ENCODE assay signal across 9 mouse cellular contexts in the genomic region with DNA sequence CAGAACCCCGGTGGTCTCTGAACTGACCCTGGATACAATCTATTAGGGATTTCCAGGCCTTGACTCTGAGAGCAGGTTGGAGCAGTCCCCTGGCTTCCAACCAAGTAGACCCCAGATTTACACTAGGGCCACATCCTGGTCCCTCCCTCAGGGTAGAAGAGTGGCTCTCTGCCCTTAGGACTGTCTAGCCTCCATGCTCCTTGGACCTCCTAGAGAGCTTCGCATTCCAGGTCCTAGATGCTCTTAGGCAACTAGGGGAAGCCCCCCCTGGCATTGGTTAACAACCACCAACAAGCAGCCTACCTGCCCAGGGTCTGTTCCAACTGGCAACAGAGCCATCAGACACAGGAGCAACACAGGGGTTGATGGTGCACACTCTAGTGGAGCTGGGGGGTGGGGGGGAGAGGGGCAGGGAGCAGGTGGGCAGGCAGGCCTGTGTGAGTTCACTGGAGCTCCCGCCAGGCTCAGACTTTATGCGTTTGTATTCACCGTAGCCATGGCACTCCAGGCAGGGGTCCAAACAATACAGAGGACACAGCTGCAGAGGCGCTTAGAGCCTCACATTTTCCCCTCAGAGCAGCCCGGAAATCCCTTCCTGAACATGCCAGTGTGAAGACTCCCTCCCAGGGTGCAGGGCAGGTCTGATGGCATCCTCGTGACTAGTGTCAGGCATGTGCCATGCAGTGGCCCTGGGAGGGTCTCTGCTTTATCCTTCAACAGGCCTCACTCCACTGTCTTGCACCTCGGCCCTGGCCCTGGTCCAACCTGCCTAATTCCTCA. TPM values are rescaled to one million over a fixed set of nuclear protein-coding genes. Genes with fewer than 3 reads are reported as not detected.
DNase-seq lines count a peak whose midpoint lies in the region; ATAC-seq and TF ChIP-seq lines count a peak whose summit lies in the region.
"Had no signal": no experiment of that assay in that cellular context is flagged by ENCODE, and none has a peak within 500 bp of the region (broad histone marks: within the 10 kb centered on the region; RNA-seq: fewer than 3 reads in every experiment).

No protein-coding gene starts in this region.

- H3K9ac ChIP-seq in embryonic facial prominence, embryonic 11.5 days (replicated peaks; ENCODE audit: low read length): no peak overlapping the region
- no peak overlapping the region for H3K9ac ChIP-seq in kidney, embryonic 16.5 days (replicated peaks; ENCODE audit: low read length)
- no peak overlapping the region for H3K9ac ChIP-seq in midbrain, postnatal 0 days (replicated peaks; ENCODE audit: low read length, poor library complexity, severe bottlenecking)
- H3K9ac ChIP-seq in liver, embryonic 11.5 days (ENCODE audit: low read depth, low read length): no peak overlapping the region
- H3K9ac ChIP-seq: liver, embryonic 15.5 days had no signal

- no peaks in the 10 kb centered on the region; the same call in 1 of the 2 replicates for H3K36me3 ChIP-seq in embryonic facial prominence, embryonic 11.5 days (replicated peaks; ENCODE audit: control insufficient read depth, insufficient read depth, low read depth, low read length)
- H3K36me3 ChIP-seq in heart, embryonic 10.5 days: peaks cover 4% of the 10 kb centered on the region; the same call in 1 of the 2 replicates
- H3K36me3 ChIP-seq in kidney, embryonic 16.5 days (ENCODE audit: insufficient read depth, low read length): no peaks in the 10 kb centered on the region
- H3K36me3 ChIP-seq in midbrain, postnatal 0 days (ENCODE audit: insufficient read depth, low read length): no peaks in the 10 kb centered on the region
- H3K36me3 ChIP-seq in liver, embryonic 11.5 days (ENCODE audit: control insufficient read depth, insufficient read depth, low read length): no peaks in the 10 kb centered on the region
- H3K36me3 ChIP-seq: liver, embryonic 15.5 days had no signal

- H3K4me1 ChIP-seq in embryonic facial prominence, embryonic 11.5 days (ENCODE audit: control insufficient read depth, insufficient read depth, low read length): no peaks in the 10 kb centered on the region
- peaks cover 24% of the 10 kb centered on the region for H3K4me1 ChIP-seq in heart, embryonic 10.5 days
- peaks cover 35% of the 10 kb centered on the region for H3K4me1 ChIP-seq in kidney, embryonic 16.5 days (ENCODE audit: insufficient read depth, low read length)
- 0 out of 2 replicates have a peak, but pooled peaks cover 4% of the 10 kb centered on the region for H3K4me1 ChIP-seq in midbrain, postnatal 0 days (ENCODE audit: insufficient read depth, low read length)
- no peaks in the 10 kb centered on the region for H3K4me1 ChIP-seq in liver, embryonic 11.5 days (replicated peaks; ENCODE audit: control insufficient read depth, insufficient read depth, low read length)

- no peak overlapping the region for H3K4me3 ChIP-seq in embryonic facial prominence, embryonic 11.5 days (ENCODE audit: low read depth, low read length)
- no peak overlapping the region for H3K4me3 ChIP-seq in heart, embryonic 10.5 days
- no peak overlapping the region for H3K4me3 ChIP-seq in kidney, embryonic 16.5 days (ENCODE audit: low read length)
- H3K4me3 ChIP-seq in midbrain, postnatal 0 days (ENCODE audit: low read depth, low read length): no peak overlapping the region
- no peak overlapping the region for H3K4me3 ChIP-seq in liver, embryonic 11.5 days (ENCODE audit: low read depth, low read length)
- H3K4me3 ChIP-seq: liver, embryonic 15.5 days had no signal

- WGBS in embryonic facial prominence, embryonic 11.5 days: 61% methylated on average over 9 of the region's 9 CpGs
- WGBS in heart, embryonic 10.5 days: 67% methylated on average over 9 of the region's 9 CpGs
- WGBS in kidney, embryonic 16.5 days: 48% methylated on average over 9 of the region's 9 CpGs
- 36% methylated on average over 9 of the region's 9 CpGs for WGBS in midbrain, postnatal 0 days
- 70% methylated on average over 9 of the region's 9 CpGs for WGBS in liver, embryonic 11.5 days

- H3K9me3 ChIP-seq in embryonic facial prominence, embryonic 11.5 days (replicated peaks; ENCODE audit: control insufficient read depth, low read length): no peaks in the 10 kb centered on the region
- no peaks in the 10 kb centered on the region for H3K9me3 ChIP-seq in heart, embryonic 10.5 days
- H3K9me3 ChIP-seq in kidney, embryonic 16.5 days (ENCODE audit: low read length): no peaks in the 10 kb centered on the region
- no peaks in the 10 kb centered on the region for H3K9me3 ChIP-seq in midbrain, postnatal 0 days (ENCODE audit: low read length)
- H3K9me3 ChIP-seq in liver, embryonic 11.5 days (ENCODE audit: control insufficient read depth, low read length): no peaks in the 10 kb centered on the region
- H3K9me3 ChIP-seq: liver, embryonic 15.5 days had no signal

- DNase-seq in frontal cortex, postnatal 10 days (ENCODE audit: low spot score in 2 of 2): peak; percentile 33 to 46
- DNase-seq in frontal cortex, postnatal 14 days (ENCODE audit: low spot score in 2 of 2): no peak
- no peak for DNase-seq in embryonic facial prominence, embryonic 11.5 days (ENCODE audit: low spot score)
- DNase-seq in heart, embryonic 10.5 days (ENCODE audit: low spot score): no peak
- peak; percentile 85 for DNase-seq in midbrain, postnatal 0 days (ENCODE audit: low spot score)
- no peak for DNase-seq in liver, embryonic 11.5 days (ENCODE audit: low spot score)
- DNase-seq in thymus, postnatal 10 days (ENCODE audit: low spot score in 2 of 2): no peak

- H3K27ac ChIP-seq in embryonic facial prominence, embryonic 11.5 days (replicated peaks; ENCODE audit: low read depth, low read length): no peak overlapping the region
- H3K27ac ChIP-seq in heart, embryonic 10.5 days: 0 out of 2 replicates have a peak overlapping the region, but pooled peaks have one; percentile 60
- no peak overlapping the region for H3K27ac ChIP-seq in kidney, embryonic 16.5 days (ENCODE audit: low read length)
- no peak overlapping the region for H3K27ac ChIP-seq in midbrain, postnatal 0 days (ENCODE audit: low read depth, low read length)
- H3K27ac ChIP-seq in liver, embryonic 11.5 days (ENCODE audit: low read depth, low read length): no peak overlapping the region
- H3K27ac ChIP-seq: liver, embryonic 15.5 days had no signal

- H3K27me3 ChIP-seq in embryonic facial prominence, embryonic 11.5 days (ENCODE audit: control insufficient read depth, insufficient read depth, low read length): no peaks in the 10 kb centered on the region
- no peaks in the 10 kb centered on the region for H3K27me3 ChIP-seq in heart, embryonic 10.5 days (ENCODE audit: insufficient read depth, poor library complexity, severe bottlenecking)
- no peaks in the 10 kb centered on the region for H3K27me3 ChIP-seq in kidney, embryonic 16.5 days (ENCODE audit: insufficient read depth, low read length)
- H3K27me3 ChIP-seq in midbrain, postnatal 0 days (ENCODE audit: insufficient read depth, low read length): no peaks in the 10 kb centered on the region
- no peaks in the 10 kb centered on the region for H3K27me3 ChIP-seq in liver, embryonic 11.5 days (replicated peaks; ENCODE audit: control insufficient read depth, insufficient read depth, low read length)
- H3K27me3 ChIP-seq: liver, embryonic 15.5 days had no signal

- no peak overlapping the region for H3K4me2 ChIP-seq in embryonic facial prominence, embryonic 11.5 days (ENCODE audit: low read depth, low read length)
- H3K4me2 ChIP-seq in kidney, embryonic 16.5 days (replicated peaks; ENCODE audit: low read depth, low read length): no peak overlapping the region
- no peak overlapping the region for H3K4me2 ChIP-seq in midbrain, postnatal 0 days (ENCODE audit: low read depth, low read length, poor library complexity, severe bottlenecking)
- no peak overlapping the region for H3K4me2 ChIP-seq in liver, embryonic 11.5 days
- H3K4me2 ChIP-seq: liver, embryonic 15.5 days had no signal

- TF ChIP-seq CTCF in midbrain, postnatal 0 days (IDR thresholded peaks at IDR 0.05): no peak

- peak; percentile 54 for ATAC-seq in embryonic facial prominence, embryonic 11.5 days (replicated peaks; ENCODE audit: insufficient number of reproducible peaks, low FRiP score, low TSS enrichment, low read depth)
- ATAC-seq in kidney, embryonic 16.5 days (ENCODE audit: low FRiP score, low TSS enrichment): peak; percentile 46
- peak; percentile 76 for ATAC-seq in midbrain, postnatal 0 days (ENCODE audit: low FRiP score)
- ATAC-seq in liver, embryonic 11.5 days (replicated peaks; ENCODE audit: low FRiP score): no peak; the same call in 1 of the 2 replicates

RNA-seq across cellular contexts. Expression of gene Spsb4, which starts 46.8 kb away (rescaled TPM):
- polyA plus RNA-seq in embryonic facial prominence, embryonic 11.5 days (2014; fragmentation: Nextera tagmentation; extraction: Ambion mirVana): 39.7 TPM in 2 replicates
- 53.5 and 66.5 TPM in 2 replicates for polyA plus RNA-seq in heart, embryonic 10.5 days (2016; fragmentation: Nextera tagmentation; extraction: Ambion mirVana)
- 64.3 and 66.6 TPM in 2 replicates for polyA plus RNA-seq in kidney, embryonic 16.5 days (2015; fragmentation: Nextera tagmentation; extraction: Ambion mirVana)
- total RNA-seq in midbrain, postnatal 0 days (2014; rRNA removed): 37.7 and 38.9 TPM in 2 replicates
- 21.2 and 24.1 TPM in 2 replicates for polyA plus RNA-seq in midbrain, postnatal 0 days (2015; fragmentation: Nextera tagmentation; extraction: Ambion mirVana)
- 6.8 and 8.1 TPM in 2 replicates for polyA plus RNA-seq in liver, embryonic 11.5 days (2014; fragmentation: Nextera tagmentation; extraction: Ambion mirVana)

Comparison
In these comparisons a context has a peak if more than half of its experiments do, and no peak if none do; other contexts are left out.
1. DNase-seq: peak in frontal cortex, postnatal 10 days (2 of 2) and midbrain, postnatal 0 days (single experiment); none in frontal cortex, postnatal 14 days (0 of 2), embryonic facial prominence, embryonic 11.5 days (single experiment), heart, embryonic 10.5 days (single experiment), liver, embryonic 11.5 days (single experiment) and thymus, postnatal 10 days (0 of 2).